Mouse (Mus musculus): ENCODE data around the gene Tmem129.

Gene Tmem129

DNA sequence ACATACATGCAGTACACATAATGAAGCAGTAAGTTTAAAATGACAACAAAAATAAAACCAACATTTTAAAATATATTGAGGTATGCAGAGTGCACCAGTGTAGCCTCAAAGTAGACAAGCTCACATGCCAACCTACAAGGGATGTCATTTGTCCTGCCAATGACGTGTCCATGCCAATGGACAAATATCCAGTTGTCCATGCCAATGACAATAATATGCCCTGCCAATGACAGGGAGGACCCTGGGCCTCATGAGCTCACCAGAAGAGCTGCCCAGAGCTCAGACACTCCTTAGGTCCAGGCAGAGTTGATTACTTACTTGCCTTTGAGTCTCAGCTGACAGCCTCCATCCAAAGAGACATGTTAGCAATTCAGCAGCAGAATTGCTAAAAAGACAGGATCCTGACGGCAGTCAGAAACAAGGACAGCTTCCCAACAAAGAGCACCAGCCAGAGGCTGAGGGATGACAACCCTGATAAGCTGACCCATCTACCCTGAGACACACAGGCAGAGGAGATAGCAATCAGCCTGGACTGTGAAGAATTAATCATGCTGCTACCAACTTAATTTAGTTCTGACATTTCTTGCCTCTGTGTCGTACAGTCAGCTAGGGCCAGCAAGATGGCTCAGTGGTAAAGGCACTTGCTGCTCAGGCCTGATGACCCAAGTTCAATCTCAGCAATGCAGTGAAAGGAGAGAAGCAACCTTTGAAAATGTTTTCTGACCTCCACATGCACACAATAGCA, 20.4 kb downstream of the Tmem129 start:
- no peak for DNase-seq (ENCODE audit: low spot score in 2 of 2)

DNA sequence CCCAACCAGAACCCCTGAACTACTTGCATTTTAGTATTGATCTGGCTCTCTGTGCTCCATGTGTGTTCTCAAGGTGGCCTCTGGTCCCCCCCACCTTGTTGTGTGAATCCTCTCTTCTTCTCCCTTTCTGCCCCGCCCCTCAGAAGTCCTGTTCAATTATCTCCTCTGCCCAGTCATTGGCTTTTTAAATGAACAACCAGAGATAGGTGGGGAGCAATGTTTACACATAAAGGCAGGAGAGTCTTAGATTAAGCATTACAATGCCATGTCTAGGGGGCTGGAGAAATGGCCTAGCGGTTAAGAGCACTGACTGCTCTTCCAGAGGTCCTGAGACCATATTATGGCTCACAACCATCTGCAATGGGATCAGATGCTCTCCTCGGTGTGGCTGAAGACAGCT, 22.9 kb downstream of the Tmem129 start:
- DNase-seq (ENCODE audit: low spot score in 2 of 2), result no peak

DNA sequence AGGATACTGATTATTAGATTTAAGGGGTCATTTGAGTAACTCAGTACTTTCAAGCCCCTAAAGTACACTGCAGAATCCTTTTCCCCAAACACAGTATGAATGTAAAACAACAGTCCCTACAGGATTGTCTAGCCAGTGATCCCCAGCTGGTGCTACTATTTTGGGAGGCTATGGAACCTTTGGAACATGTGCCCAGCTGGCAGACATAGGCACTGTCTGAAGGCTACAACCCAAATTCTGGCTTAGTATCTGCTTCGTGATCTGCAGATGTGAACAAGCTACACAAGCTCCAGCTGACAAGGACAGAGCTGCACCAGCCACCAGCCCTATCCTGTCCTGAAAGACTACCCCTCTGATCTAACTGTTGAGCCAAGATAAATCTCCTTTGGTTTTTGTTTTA, 25.7 kb downstream of the Tmem129 start:
- DNase-seq (ENCODE audit: low spot score in 2 of 2), result no peak

DNA sequence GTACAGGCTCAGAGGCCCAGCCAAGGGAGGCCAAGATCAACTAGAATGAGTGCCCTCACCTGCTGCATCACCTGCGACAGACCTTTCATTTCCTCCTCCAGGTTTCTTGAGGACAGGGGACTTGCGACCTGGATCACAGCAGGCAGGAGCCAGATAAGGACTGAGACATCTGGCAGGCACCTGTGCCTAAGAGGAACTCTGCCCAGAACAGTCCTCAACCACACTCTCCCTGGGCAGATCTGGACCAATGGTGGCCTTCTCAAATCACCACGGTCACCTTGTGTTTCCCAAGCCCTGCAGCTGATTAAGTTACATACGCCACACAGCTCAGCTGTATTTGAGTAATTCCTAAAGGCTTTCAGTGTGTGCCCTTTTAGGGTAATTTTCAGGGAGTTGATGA, 27.6 kb downstream of the Tmem129 start:
- no peak for DNase-seq (ENCODE audit: low spot score in 2 of 2)

DNA sequence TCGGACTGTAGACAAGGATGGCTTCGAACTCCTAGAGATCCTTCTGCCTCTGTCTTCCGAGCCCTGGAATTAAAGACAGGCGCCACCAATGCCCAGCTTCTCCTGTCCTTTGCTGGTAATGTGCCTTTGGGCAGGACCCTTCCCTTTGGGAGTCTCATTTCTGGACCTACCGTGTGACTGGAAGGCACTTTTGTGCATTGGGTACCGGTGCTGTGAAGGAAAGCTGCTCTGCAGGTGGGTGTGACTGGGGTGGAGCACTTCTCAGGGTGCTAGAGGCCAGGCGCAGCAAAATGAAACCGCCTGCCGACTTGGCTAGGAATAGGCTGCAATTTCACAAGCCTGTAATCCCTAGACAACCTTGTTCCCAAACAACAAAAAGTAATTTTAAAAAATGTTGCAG, 28.2 kb downstream of the Tmem129 start:
- DNase-seq (ENCODE audit: low spot score in 2 of 2), result peak in 1 of 2 experiments; percentile 31

DNA sequence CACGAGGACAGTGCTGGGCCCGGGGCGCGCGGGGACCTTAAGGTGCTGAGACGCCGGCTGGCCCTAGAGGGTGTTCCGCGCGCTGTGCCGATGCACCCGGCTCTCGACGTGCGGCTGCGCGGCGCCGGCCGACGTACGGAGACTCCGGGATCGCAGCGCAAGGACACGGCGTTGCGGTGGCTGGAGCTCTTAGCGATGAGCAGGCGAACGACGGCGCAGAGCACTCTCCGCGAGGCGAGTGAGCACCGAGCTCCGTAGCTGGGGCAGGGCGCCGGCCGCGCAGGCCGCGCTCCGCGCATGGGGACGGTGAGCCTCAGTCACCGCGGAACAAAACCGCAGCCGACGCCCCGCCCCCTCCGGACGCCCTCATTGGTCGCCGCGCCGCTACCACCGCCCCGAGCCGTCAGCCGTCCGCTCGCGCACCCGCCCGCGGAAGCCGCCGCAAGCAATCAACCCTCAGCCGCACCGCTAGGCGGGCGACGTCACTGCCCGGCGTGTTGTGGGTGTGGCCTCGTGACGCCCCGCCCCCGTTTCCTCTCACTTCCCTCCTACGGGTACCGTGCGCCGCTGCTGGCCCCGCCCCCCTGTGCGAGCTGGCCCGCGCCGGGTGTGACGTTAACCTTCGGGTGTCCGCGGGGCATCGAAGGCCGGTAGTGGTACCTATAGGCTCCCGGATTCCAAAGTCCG, 28.8 kb downstream of the Tmem129 start, which contains the start of the genes Fam53a and Gm9903:
TSS of gene Fam53a (minus strand) at position 335 of the 687 bp plus-strand sequence.
TSS of gene Gm9903 (plus strand) at position 625 of the 687 bp plus-strand sequence.
- DNase-seq (ENCODE audit: low spot score in 2 of 2), result peak; percentile 99 to 100

DNA sequence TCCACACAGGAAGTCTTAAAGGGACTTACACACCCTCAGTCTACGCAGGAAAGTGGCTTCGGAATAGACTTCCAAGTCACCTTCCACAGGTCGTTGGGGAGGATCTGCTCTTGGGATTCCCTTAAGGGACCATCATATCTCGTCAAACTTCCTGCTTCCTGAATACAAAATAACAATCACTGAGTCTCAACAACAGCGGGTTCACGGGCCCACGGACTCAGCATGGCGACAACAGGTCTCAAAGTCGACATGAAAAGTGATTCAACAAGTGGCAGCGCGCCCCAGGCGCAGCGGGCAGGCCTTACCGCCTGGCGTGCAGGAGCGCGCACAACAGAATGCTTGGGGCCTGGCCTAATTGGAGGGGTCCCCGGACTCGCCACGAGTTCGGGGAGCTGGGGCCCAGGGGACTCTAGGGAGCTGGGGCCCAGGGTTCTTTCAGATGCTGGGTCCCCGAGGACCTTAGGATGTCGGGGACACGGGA, 29.4 kb downstream of the Tmem129 start:
- peak; percentile 46 to 63 for DNase-seq (ENCODE audit: low spot score in 2 of 2)

DNA sequence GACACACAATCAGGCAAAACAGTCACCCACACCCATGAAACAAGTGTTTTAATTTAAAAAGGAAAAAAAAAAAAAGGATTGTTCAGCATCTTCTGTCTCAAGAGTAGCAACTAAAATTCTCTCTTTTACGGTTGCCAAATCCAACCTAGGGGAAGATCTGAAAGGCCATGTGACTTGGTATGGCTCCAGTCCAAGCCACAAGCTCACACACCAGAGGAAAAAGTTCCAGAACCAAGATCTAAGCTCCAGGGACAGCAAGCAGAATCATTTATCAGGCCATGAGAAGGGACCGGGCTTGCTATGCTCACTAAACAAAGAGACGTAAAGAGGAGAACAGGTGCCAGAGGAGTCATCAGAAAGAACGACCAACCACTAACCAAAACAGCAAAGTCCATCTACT, 30.2 kb downstream of the Tmem129 start:
- DNase-seq (ENCODE audit: low spot score in 2 of 2), result no peak

DNA sequence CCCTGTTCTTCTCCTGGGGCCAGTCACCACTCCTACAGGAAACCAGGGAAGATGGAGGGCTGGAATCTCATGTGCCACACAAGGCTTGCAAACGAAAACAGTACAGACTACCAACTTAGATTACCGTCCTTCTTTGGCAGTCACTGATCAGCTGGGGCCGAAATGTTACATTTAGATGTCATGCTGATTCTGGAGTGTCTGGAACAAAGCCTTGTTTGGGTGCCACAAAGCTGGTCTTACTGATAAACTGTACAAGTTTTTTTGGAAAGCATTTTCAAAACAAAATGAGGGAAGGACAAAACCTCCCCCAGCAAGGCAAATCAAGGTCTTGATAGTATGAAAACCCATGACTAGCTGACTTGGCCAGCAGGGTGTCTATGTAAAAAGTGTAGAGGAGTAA, 34.5 kb downstream of the Tmem129 start:
- DNase-seq (ENCODE audit: low spot score in 2 of 2), result no peak

DNA sequence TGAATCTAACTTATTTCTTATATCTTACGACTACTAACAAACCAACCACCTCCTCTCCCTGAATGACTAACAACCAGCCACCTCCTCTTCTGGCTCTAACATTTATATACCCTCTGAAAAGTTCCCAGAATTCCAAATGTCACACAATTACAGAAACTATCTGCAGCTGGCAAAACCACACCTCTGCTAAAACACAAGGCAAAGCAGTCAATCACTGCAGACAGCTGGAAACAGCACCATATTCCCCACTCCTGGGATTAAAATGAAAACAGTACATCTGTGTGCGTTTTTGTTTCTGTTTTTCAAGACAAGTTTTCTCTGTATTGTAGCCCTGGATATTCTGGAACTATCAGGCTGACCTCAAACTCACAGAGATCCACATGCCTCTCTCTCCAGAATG, 35.5 kb downstream of the Tmem129 start:
- DNase-seq (ENCODE audit: low spot score in 2 of 2), result no peak

DNA sequence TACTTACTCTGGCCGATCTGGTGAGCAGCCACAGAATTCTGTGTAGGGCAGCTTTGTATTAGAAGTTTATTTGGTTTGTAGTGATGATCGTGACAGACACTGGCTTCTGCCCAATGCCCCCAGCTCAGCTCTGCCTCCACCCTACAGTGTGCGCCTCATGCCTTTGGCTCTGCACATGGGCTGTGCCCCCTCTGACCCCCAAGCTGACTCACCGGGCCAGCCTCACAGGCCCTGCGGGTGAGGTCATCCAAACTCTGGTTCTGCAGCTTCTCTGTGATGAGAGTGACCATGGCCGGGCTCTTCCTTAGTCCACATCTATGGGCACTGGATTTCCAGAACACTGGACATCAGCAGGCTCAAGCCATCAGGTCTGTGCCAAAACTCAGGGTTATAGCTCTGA, 43.8 kb downstream of the Tmem129 start:
- DNase-seq (ENCODE audit: low spot score in 2 of 2), result no peak

DNA sequence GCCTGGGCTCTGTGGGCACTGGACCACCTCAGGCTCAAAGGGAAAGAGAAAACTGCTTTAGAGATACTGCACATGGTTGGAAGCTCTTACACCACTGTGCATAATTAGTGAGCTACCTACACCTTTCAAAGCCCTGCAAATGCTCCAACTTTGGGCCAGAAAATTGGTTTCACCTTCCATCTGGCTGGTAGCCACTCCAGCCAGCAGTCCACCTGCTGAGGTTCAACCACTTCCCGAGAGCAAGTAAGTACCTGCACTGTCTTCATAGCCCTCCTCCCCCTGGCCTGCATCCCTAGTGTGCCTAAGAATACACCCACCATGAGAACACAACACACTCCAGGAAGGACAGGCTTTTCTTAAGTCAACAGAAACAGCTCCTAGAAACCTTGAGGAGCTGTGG, 46.4 kb downstream of the Tmem129 start:
- no peak for DNase-seq (ENCODE audit: low spot score in 2 of 2)

DNA sequence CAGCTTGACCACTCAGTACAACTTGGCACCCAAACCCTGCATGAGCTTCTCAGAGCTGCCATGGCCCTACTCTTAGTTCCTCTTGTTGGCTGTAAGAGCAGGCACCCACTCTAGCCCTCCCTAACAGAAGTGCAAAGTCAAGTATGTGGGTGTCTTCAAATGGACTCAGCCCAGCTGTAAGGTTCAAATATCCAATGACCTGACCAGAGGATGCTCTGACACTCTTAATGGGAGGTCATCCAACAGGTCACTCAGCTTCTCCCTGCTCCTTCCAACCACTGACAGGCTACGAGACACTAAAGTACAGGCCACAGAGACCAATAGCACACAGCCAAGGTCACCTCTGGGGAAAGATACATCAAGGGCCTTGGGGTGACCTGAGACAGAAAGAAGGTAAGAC, 49.0 kb downstream of the Tmem129 start:
- DNase-seq (ENCODE audit: low spot score in 2 of 2), result no peak

DNA sequence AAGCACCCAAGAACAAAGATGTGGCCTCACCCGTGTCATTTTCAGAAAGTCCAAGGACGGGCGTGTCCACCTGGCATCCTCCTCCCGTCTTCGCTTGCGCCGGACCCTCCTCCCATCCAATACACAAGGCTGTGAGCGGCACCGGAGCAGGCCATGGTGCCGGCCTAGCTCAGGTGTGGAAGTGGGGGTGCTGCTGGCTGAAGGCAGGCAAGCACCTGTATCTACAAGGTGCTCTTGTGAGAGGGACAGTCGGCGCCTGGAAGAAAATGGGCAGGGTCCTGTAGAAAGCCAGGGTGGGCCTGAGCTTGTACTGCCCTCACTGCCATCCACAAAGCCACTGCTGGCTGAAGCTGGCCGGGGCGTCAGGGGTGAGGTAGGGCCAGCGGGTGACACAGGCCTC, 50.8 kb downstream of the Tmem129 start:
- no peak for DNase-seq (ENCODE audit: low spot score in 2 of 2)

DNA sequence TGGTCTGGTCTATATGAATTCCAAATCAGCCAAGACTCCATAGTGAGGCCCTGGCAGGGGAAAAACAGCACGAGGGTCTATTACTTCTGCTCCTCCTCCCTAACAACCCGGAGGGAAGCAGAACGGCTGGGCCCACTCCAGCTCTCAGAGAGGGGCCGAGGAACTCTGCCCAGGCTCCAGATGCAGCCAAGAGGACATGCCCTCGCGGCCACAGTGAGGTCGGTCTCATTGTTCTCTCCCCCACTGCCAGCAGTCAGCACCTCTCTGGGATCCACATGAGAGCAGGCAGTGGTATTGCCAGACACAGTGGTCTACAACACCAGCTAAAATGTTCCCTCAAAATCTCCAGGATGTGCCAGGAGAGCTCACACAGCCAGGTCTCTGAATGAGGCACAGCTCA, 51.6 kb downstream of the Tmem129 start:
- DNase-seq (ENCODE audit: low spot score in 2 of 2), result no peak

DNA sequence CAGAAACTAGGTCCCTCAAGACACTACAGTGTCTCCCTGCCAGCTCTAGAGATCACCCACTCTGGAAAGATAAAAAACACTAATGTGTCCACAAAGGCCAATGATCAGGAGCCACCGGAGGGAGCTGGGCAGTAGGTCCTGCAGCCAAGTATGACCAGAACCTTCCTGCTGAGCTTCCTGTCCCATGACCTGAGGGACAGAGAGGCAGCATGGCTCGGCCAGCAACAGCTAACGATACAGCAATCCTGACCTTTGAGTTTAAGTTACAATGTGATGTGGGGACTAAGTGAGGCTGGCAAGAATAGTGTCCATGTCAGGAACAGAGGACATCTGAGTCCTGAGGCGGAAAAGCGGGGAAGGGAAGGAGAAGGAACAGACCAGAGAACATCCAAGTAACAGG, 52.9 kb downstream of the Tmem129 start:
- no peak for DNase-seq (ENCODE audit: low spot score in 2 of 2)
